Mouse (Mus musculus) spleen, adult 2 months (tissue): ENCODE measurements around the gene Itpkc. TPM values are rescaled to one million over a fixed set of nuclear protein-coding genes. Genes with fewer than 3 reads are reported as not detected.

ENCODE experiments used
- DNase-seq, 2 experiments: peaks; one replicate each; pipeline versions ENCODE4 v3.0.0 to v3.0.0-alpha.2; 2012 to 2021; ENCODE audit warnings: low spot score in 2 of 2, low read depth in 1 of 2
- H3K27ac ChIP-seq: fragments of 200-500 bp; 2 replicates; pipeline ENCODE4 v1.5.1; 2012; ENCODE audit warnings: low read length, inconsistent platforms; ENCODE audit not compliant: insufficient read depth
- H3K27me3 ChIP-seq: fragments of 200-500 bp; 2 replicates; pipeline ENCODE4 v1.6.1; 2012; ENCODE audit warnings: mild to moderate bottlenecking, moderate library complexity, low read length, inconsistent platforms; ENCODE audit not compliant: control insufficient read depth, insufficient read depth
- H3K36me3 ChIP-seq: fragments of 200-500 bp; 2 replicates; pipeline ENCODE4 v1.6.1; 2012; ENCODE audit warnings: mild to moderate bottlenecking, low read length, inconsistent platforms; ENCODE audit not compliant: control insufficient read depth, insufficient read depth
- H3K4me1 ChIP-seq: fragments of 200-500 bp; 2 replicates; pipeline ENCODE4 v1.6.1; 2011; ENCODE audit warnings: inconsistent platforms; ENCODE audit not compliant: control insufficient read depth, insufficient read depth, insufficient read length
- H3K4me3 ChIP-seq: fragments of 200-500 bp; 2 replicates; pipeline ENCODE4 v1.5.1; 2011; ENCODE audit warnings: mild to moderate bottlenecking, inconsistent platforms; ENCODE audit not compliant: insufficient read depth, insufficient read length; ENCODE audit errors: extremely low read depth
- CTCF ChIP-seq: fragments of 200-500 bp; IDR thresholded peaks from 2 replicates; pipeline ENCODE4 v1.5.1; 2011; ENCODE audit warnings: mild to moderate bottlenecking, inconsistent platforms; ENCODE audit not compliant: insufficient read depth, insufficient read length, insufficient replicate concordance; ENCODE audit errors: extremely low read depth
- POLR2A ChIP-seq: fragments of 200-500 bp; IDR thresholded peaks from 2 replicates; pipeline ENCODE4 v1.6.1; 2011; ENCODE audit warnings: low read depth, low read length, inconsistent platforms
- WGBS: fragments of 180-500 bp; shearing (Covaris S2); methylation state at CpG from one replicate; pipeline ENCODE4 v1.1.7; 2018; 5-methylcytosine and 5-hydroxymethylcytosine counted together
- polyA plus RNA-seq: library from polyadenylated mRNA; depleted of rRNA; stranded (reverse); fragments of >200 nt; gene quantifications from 2 replicates; pipeline ENCODE4 v1.2.3, GENCODE M21; 2012

The Itpkc gene
- polyA plus RNA-seq, 1 experiment: 7.0 TPM

GRCm38 (mm10) chr7:27264761-27265160 is 36.3 kb upstream of the Itpkc start:
- Histone ChIP-seq H3K4me3 (no peak overlapping the region), H3K36me3 (no peaks in the 10 kb centered on the region), H3K27me3 (no peaks in the 10 kb centered on the region), H3K4me1 (no peaks in the 10 kb centered on the region), H3K27ac (no peak overlapping the region)
- DNase-seq: no peak
- TF ChIP-seq POLR2A (no peak), CTCF (no peak)
- 94% methylated on average over 12 of the region's 12 CpGs for WGBS

- H3K4me3 ChIP-seq: no peak overlapping the region
- no peaks in the 10 kb centered on the region for H3K36me3 ChIP-seq
- H3K27ac ChIP-seq: no peak overlapping the region
- no peaks in the 10 kb centered on the region for H3K27me3 ChIP-seq
- no peak for DNase-seq
- WGBS: 88% methylated on average over 6 of the region's 6 CpGs
- TF ChIP-seq CTCF (no peak), POLR2A (no peak)
- H3K4me1 ChIP-seq: peaks cover 5% of the 10 kb centered on the region; the same call in 1 of the 2 replicates
Measured at GRCm38 (mm10) chr7:27261888-27262287, 33.4 kb upstream of the Itpkc start.

GRCm38 (mm10) chr7:27260856-27261255 is 32.4 kb upstream of the Itpkc start:
- Histone ChIP-seq H3K4me3 (no peak overlapping the region), H3K27ac (no peak overlapping the region), H3K4me1 (peaks cover 5% of the 10 kb centered on the region; the same call in 1 of the 2 replicates), H3K36me3 (no peaks in the 10 kb centered on the region), H3K27me3 (no peaks in the 10 kb centered on the region)
- 80% methylated on average over 7 of the region's 7 CpGs for WGBS
- TF ChIP-seq CTCF (no peak), POLR2A (no peak)
- no peak for DNase-seq

- H3K4me3 ChIP-seq: no peak overlapping the region
- no peaks in the 10 kb centered on the region for H3K27me3 ChIP-seq
- WGBS: 20% methylated on average over 5 of the region's 5 CpGs
- H3K36me3 ChIP-seq: no peaks in the 10 kb centered on the region
- no peak for TF ChIP-seq POLR2A
- TF ChIP-seq CTCF: no peak
- peaks cover 5% of the 10 kb centered on the region; the same call in 1 of the 2 replicates for H3K4me1 ChIP-seq
- no peak overlapping the region for H3K27ac ChIP-seq
- no peak for DNase-seq
Measured at GRCm38 (mm10) chr7:27259771-27260170, 31.3 kb upstream of the Itpkc start.

- H3K27me3 ChIP-seq: no peaks in the 10 kb centered on the region
- H3K27ac ChIP-seq: no peak overlapping the region
- H3K4me1 ChIP-seq: peaks cover 5% of the 10 kb centered on the region; the same call in 1 of the 2 replicates
- TF ChIP-seq POLR2A: no peak
- no peak for TF ChIP-seq CTCF
- peaks cover under 1% of the 10 kb centered on the region; the same call in 1 of the 2 replicates for H3K36me3 ChIP-seq
- 39% methylated on average over 9 of the region's 9 CpGs for WGBS
- peak overlapping the region; percentile 60 for H3K4me3 ChIP-seq
- DNase-seq: no peak
Measured at GRCm38 (mm10) chr7:27259271-27259721, 30.8 kb upstream of the Itpkc start.

- Histone ChIP-seq H3K4me1 (peaks cover 5% of the 10 kb centered on the region; the same call in 1 of the 2 replicates), H3K4me3 (peak within 1 kb of the TSS; percentile 63), H3K36me3 (peaks cover 1% of the 10 kb centered on the region; the same call in 1 of the 2 replicates), H3K27ac (no peak within 1 kb of the TSS; the same call in 1 of the 2 replicates), H3K27me3 (no peaks in the 10 kb centered on the region)
- under 1% methylated on average over 38 of the region's 47 CpGs for WGBS
- DNase-seq: peak; percentile 70 to 85
- no peak for TF ChIP-seq CTCF
- no peak for TF ChIP-seq POLR2A
Measured at GRCm38 (mm10) chr7:27258205-27258899, 29.9 kb upstream of the Itpkc start, which contains the start of gene Numbl. Numbl (plus strand) TSS chr7:27258433.

GRCm38 (mm10) chr7:27257852-27258204 is 29.4 kb upstream of the Itpkc start:
- TF ChIP-seq CTCF (no peak), POLR2A (no peak)
- WGBS: 29% methylated on average over 6 of the region's 6 CpGs
- peaks cover 2% of the 10 kb centered on the region; the same call in 1 of the 2 replicates for H3K36me3 ChIP-seq
- H3K4me1 ChIP-seq: peaks cover 5% of the 10 kb centered on the region; the same call in 1 of the 2 replicates
- DNase-seq: no peak
- H3K4me3 ChIP-seq: peak overlapping the region; percentile 63; the same call in 1 of the 2 replicates
- H3K27me3 ChIP-seq: no peaks in the 10 kb centered on the region
- H3K27ac ChIP-seq: no peak overlapping the region; the same call in 1 of the 2 replicates
